Mouse (Mus musculus) hindbrain, embryonic 13.5 days (tissue): ENCODE data around the gene Kcnd2. TPM values are rescaled to one million over a fixed set of nuclear protein-coding genes. Genes with fewer than 3 reads are reported as not detected.
"Not testable (repeated sequence)": the region's sequence is repeated elsewhere in the genome, so short reads cannot be mapped to it uniquely, and the experiment has no call there.

Experiments
- ATAC-seq: fragments of 200-750 bp; cut with Nextera tagmentation; 2 replicates; pipeline ENCODE4 v1.8.0; 2017; ENCODE audit warnings: moderate TSS enrichment; ENCODE audit not compliant: low FRiP score
- H3K27ac ChIP-seq: fragments of 300-500 bp; sonication (generic); 2 replicates; pipeline ENCODE4 v1.5.1; 2015; ENCODE audit warnings: inconsistent platforms, mild to moderate bottlenecking, moderate library complexity
- H3K27me3 ChIP-seq: fragments of 300-500 bp; sonication (generic); 2 replicates; pipeline ENCODE4 v1.6.1; 2015; ENCODE audit warnings: mild to moderate bottlenecking, inconsistent platforms
- H3K36me3 ChIP-seq: fragments of 300-500 bp; sonication (generic); 2 replicates; pipeline ENCODE4 v1.6.1; 2015; ENCODE audit warnings: mild to moderate bottlenecking, inconsistent platforms
- H3K4me1 ChIP-seq: fragments of 300-500 bp; sonication (generic); replicated peaks from 2 replicates; pipeline ENCODE4 v1.6.1; 2015; ENCODE audit warnings: inconsistent platforms
- H3K4me2 ChIP-seq: fragments of 300-500 bp; sonication (generic); 2 replicates; pipeline ENCODE4 v1.6.1; 2015; ENCODE audit warnings: inconsistent platforms, mild to moderate bottlenecking, moderate library complexity
- H3K4me3 ChIP-seq: fragments of 300-500 bp; sonication (generic); 2 replicates; pipeline ENCODE4 v1.5.1; 2015; ENCODE audit warnings: mild to moderate bottlenecking, inconsistent platforms
- H3K9ac ChIP-seq: fragments of 300-500 bp; sonication (generic); 2 replicates; pipeline ENCODE4 v1.6.1; 2015; ENCODE audit warnings: mild to moderate bottlenecking, inconsistent platforms
- H3K9me3 ChIP-seq: fragments of 300-500 bp; sonication (generic); 2 replicates; pipeline ENCODE4 v1.6.1; 2016; ENCODE audit warnings: inconsistent platforms
- WGBS: fragments of 180-500 bp; shearing (Covaris S2); methylation state at CpG from one replicate; pipeline ENCODE4 v1.1.7; 2015; 5-methylcytosine and 5-hydroxymethylcytosine counted together
- polyA plus RNA-seq: library from polyadenylated mRNA; unstranded; fragments of >200 nt; fragmentation: Nextera tagmentation; extraction: Ambion mirVana; gene quantifications from 2 replicates; pipeline ENCODE4 v1.2.1, GENCODE M21; 2015

The Kcnd2 gene
- polyA plus RNA-seq, 1 experiment from 2014 or later = 11.3 TPM

GRCm38 (mm10) chr6:21304943-21305342, 89.6 kb downstream of the Kcnd2 start:
- H3K4me3 ChIP-seq = no peak overlapping the region
- H3K9me3 ChIP-seq = no peaks in the 10 kb centered on the region
- no peaks in the 10 kb centered on the region for H3K36me3 ChIP-seq
- 97% methylated on average over 4 of the region's 4 CpGs for WGBS
- no peak overlapping the region for H3K4me2 ChIP-seq
- no peak overlapping the region for H3K9ac ChIP-seq
- H3K4me1 ChIP-seq = no peaks in the 10 kb centered on the region
- no peaks in the 10 kb centered on the region for H3K27me3 ChIP-seq
- H3K27ac ChIP-seq = no peak overlapping the region
- no peak for ATAC-seq

GRCm38 (mm10) chr6:21310159-21310558, 94.9 kb downstream of the Kcnd2 start:
- Histone ChIP-seq H3K9ac (no peak overlapping the region), H3K9me3 (no peaks in the 10 kb centered on the region), H3K4me1 (no peaks in the 10 kb centered on the region), H3K4me2 (no peak overlapping the region), H3K27ac (no peak overlapping the region), H3K4me3 (no peak overlapping the region), H3K27me3 (no peaks in the 10 kb centered on the region), H3K36me3 (no peaks in the 10 kb centered on the region)
- 91% methylated on average over 3 of the region's 3 CpGs for WGBS
- no peak for ATAC-seq

- no peaks in the 10 kb centered on the region for H3K9me3 ChIP-seq
- no peak for ATAC-seq
- H3K36me3 ChIP-seq = no peaks in the 10 kb centered on the region
- H3K4me3 ChIP-seq = no peak overlapping the region
- H3K27me3 ChIP-seq = no peaks in the 10 kb centered on the region
- no peak overlapping the region for H3K4me2 ChIP-seq
- no peak overlapping the region for H3K27ac ChIP-seq
- no peaks in the 10 kb centered on the region for H3K4me1 ChIP-seq
- no peak overlapping the region for H3K9ac ChIP-seq
- WGBS = 88% methylated on average over 6 of the region's 6 CpGs
These were observed 106.1 kb downstream of the Kcnd2 start for GRCm38 (mm10) chr6:21321407-21321806.

- no peak for ATAC-seq
- Histone ChIP-seq H3K4me2 (no peak overlapping the region), H3K4me3 (no peak overlapping the region)
These were observed 106.9 kb downstream of the Kcnd2 start for GRCm38 (mm10) chr6:21322211-21322610.

GRCm38 (mm10) chr6:21325251-21325650, 109.9 kb downstream of the Kcnd2 start:
- no peak for ATAC-seq
- no peak overlapping the region for H3K4me2 ChIP-seq
- no peak overlapping the region for H3K4me3 ChIP-seq
- H3K27me3 ChIP-seq = no peaks in the 10 kb centered on the region
- 7% methylated on average over 1 of the region's 1 CpGs for WGBS
- H3K36me3 ChIP-seq = no peaks in the 10 kb centered on the region
- no peak overlapping the region; the same call in 1 of the 2 replicates for H3K27ac ChIP-seq
- H3K4me1 ChIP-seq = peaks cover 5% of the 10 kb centered on the region
- no peak overlapping the region for H3K9ac ChIP-seq
- H3K9me3 ChIP-seq = no peaks in the 10 kb centered on the region

More at GRCm38 (mm10) chr6:21322211-21322610, 106.9 kb downstream of the Kcnd2 start:
- Histone ChIP-seq H3K36me3 (no peaks in the 10 kb centered on the region), H3K9ac (no peak overlapping the region), H3K4me1 (peaks cover 2% of the 10 kb centered on the region), H3K27ac (no peak overlapping the region), H3K27me3 (no peaks in the 10 kb centered on the region), H3K9me3 (no peaks in the 10 kb centered on the region)
- WGBS = 96% methylated on average over 4 of the region's 4 CpGs

- 60% methylated on average over 4 of the region's 4 CpGs for WGBS
- H3K27me3 ChIP-seq = no peaks in the 10 kb centered on the region
- H3K27ac ChIP-seq = no peak overlapping the region
- H3K36me3 ChIP-seq = no peaks in the 10 kb centered on the region
- no peak overlapping the region for H3K4me3 ChIP-seq
- no peaks in the 10 kb centered on the region for H3K9me3 ChIP-seq
- ATAC-seq = peak; percentile 73; the same call in 1 of the 2 replicates
- H3K4me2 ChIP-seq = no peak overlapping the region
- no peak overlapping the region for H3K9ac ChIP-seq
- peaks cover 5% of the 10 kb centered on the region for H3K4me1 ChIP-seq
These were observed 111.9 kb downstream of the Kcnd2 start for GRCm38 (mm10) chr6:21327081-21327737.

- ATAC-seq, H3K27ac ChIP-seq, H3K9me3 ChIP-seq, H3K27me3 ChIP-seq, H3K4me1 ChIP-seq, H3K36me3 ChIP-seq, H3K4me2 ChIP-seq, H3K4me3 ChIP-seq, H3K9ac ChIP-seq: not testable (repeated sequence)
- 61% methylated on average over 3 of the region's 3 CpGs for WGBS
These were observed 170.0 kb downstream of the Kcnd2 start for GRCm38 (mm10) chr6:21385298-21385697.

- H3K9me3 ChIP-seq = no peaks in the 10 kb centered on the region
- H3K9ac ChIP-seq = no peak overlapping the region
- ATAC-seq = no peak
- no peak overlapping the region for H3K27ac ChIP-seq
- H3K4me2 ChIP-seq = no peak overlapping the region
- H3K4me3 ChIP-seq = no peak overlapping the region
- H3K36me3 ChIP-seq = no peaks in the 10 kb centered on the region
- no peaks in the 10 kb centered on the region for H3K27me3 ChIP-seq
- WGBS = 97% methylated on average over 4 of the region's 4 CpGs
- H3K4me1 ChIP-seq = no peaks in the 10 kb centered on the region
These were observed 176.5 kb downstream of the Kcnd2 start for GRCm38 (mm10) chr6:21391776-21392175.

- H3K36me3 ChIP-seq = no peaks in the 10 kb centered on the region
- no peak overlapping the region for H3K27ac ChIP-seq
These were observed 198.4 kb downstream of the Kcnd2 start for GRCm38 (mm10) chr6:21413656-21414055.

GRCm38 (mm10) chr6:21418246-21418645, 202.9 kb downstream of the Kcnd2 start:
- no peak overlapping the region for H3K4me2 ChIP-seq

More at GRCm38 (mm10) chr6:21413656-21414055, 198.4 kb downstream of the Kcnd2 start:
- Histone ChIP-seq H3K4me2 (no peak overlapping the region), H3K4me1 (no peaks in the 10 kb centered on the region), H3K4me3 (no peak overlapping the region), H3K9ac (no peak overlapping the region), H3K27me3 (no peaks in the 10 kb centered on the region), H3K9me3 (no peaks in the 10 kb centered on the region)
- ATAC-seq = no peak
- 93% methylated on average over 3 of the region's 3 CpGs for WGBS

GRCm38 (mm10) chr6:21424202-21424785, 209.0 kb downstream of the Kcnd2 start:
- 0 out of 2 replicates have a peak overlapping the region, but pooled peaks have one; percentile 9 for H3K27ac ChIP-seq
- 68% methylated on average over 4 of the region's 4 CpGs for WGBS

More at GRCm38 (mm10) chr6:21418246-21418645, 202.9 kb downstream of the Kcnd2 start:
- Histone ChIP-seq H3K27me3 (no peaks in the 10 kb centered on the region), H3K27ac (no peak overlapping the region), H3K9me3 (no peaks in the 10 kb centered on the region), H3K4me1 (no peaks in the 10 kb centered on the region), H3K36me3 (no peaks in the 10 kb centered on the region), H3K9ac (no peak overlapping the region), H3K4me3 (no peak overlapping the region)
- WGBS = 73% methylated on average over 6 of the region's 6 CpGs
- no peak for ATAC-seq

GRCm38 (mm10) chr6:21431120-21431519, 215.8 kb downstream of the Kcnd2 start:
- Histone ChIP-seq H3K36me3 (no peaks in the 10 kb centered on the region), H3K4me2 (no peak overlapping the region), H3K27me3 (no peaks in the 10 kb centered on the region), H3K4me1 (no peaks in the 10 kb centered on the region), H3K4me3 (no peak overlapping the region), H3K27ac (no peak overlapping the region), H3K9ac (no peak overlapping the region), H3K9me3 (no peaks in the 10 kb centered on the region)
- no peak for ATAC-seq
- WGBS = 100% methylated on average over 1 of the region's 1 CpGs

More at GRCm38 (mm10) chr6:21424202-21424785, 209.0 kb downstream of the Kcnd2 start:
- H3K4me3 ChIP-seq = no peak overlapping the region
- H3K4me1 ChIP-seq = no peaks in the 10 kb centered on the region
- no peaks in the 10 kb centered on the region for H3K36me3 ChIP-seq
- no peak for ATAC-seq
- H3K4me2 ChIP-seq = no peak overlapping the region
- no peaks in the 10 kb centered on the region for H3K9me3 ChIP-seq
- H3K9ac ChIP-seq = no peak overlapping the region
- H3K27me3 ChIP-seq = no peaks in the 10 kb centered on the region

GRCm38 (mm10) chr6:21464719-21465118, 249.4 kb downstream of the Kcnd2 start:
- Histone ChIP-seq H3K4me2 (no peak overlapping the region), H3K9me3 (no peaks in the 10 kb centered on the region), H3K27ac (no peak overlapping the region), H3K36me3 (no peaks in the 10 kb centered on the region), H3K9ac (no peak overlapping the region), H3K27me3 (no peaks in the 10 kb centered on the region), H3K4me1 (no peaks in the 10 kb centered on the region), H3K4me3 (no peak overlapping the region)
- ATAC-seq = no peak
